Mouse (Mus musculus): ENCODE results near the gene 9930021J03Rik. TPM values are rescaled to one million over a fixed set of nuclear protein-coding genes. Genes with fewer than 3 reads are reported as not detected.

Gene 9930021J03Rik
- total RNA-seq, 2 experiments from 2014 or later, result 15.3 to 17.5 TPM

Other genes starting within 250 kb of the 9930021J03Rik start
- gene Ermp1, start 157.6 kb downstream of the 9930021J03Rik start, total RNA-seq (2021), result 10 to 100 TPM in 1 of 2 experiments, 1 to 10 TPM in 1; 9.9 to 11.1 TPM
- gene Mlana, start 108.2 kb downstream of the 9930021J03Rik start, total RNA-seq (2021), result 1 to 10 TPM; 2.2 to 4.0 TPM
- gene Ranbp6, start 7.0 kb upstream of the 9930021J03Rik start, total RNA-seq (2021), result 10 to 100 TPM; 13.2 to 15.5 TPM
- gene Il33, start 119.1 kb upstream of the 9930021J03Rik start, total RNA-seq (2021), result 1 to 10 TPM; 2.5 to 5.2 TPM
- gene Trpd52l3, start 197.8 kb upstream of the 9930021J03Rik start, total RNA-seq (2021), result not detected
- 10 to 100 TPM; 28.0 to 28.6 TPM for gene Uhrf2, start 224.5 kb upstream of the 9930021J03Rik start, total RNA-seq (2021)